Mouse (Mus musculus) adrenal gland, adult 18-20 months (tissue): ENCODE measurements at regions not wholly inside any gene's neighbourhood (a gene's known extent, or its start where the extent isn't known, plus 50 kb on each side); places are given as distances from the start of the nearest gene placed in this dataset.

Experiments used
- DNase-seq, 2 experiments: peaks; one replicate each; pipeline ENCODE4 v3.0.0; 2021 to 2022; ENCODE audit warnings: low spot score in 2 of 2

DNA sequence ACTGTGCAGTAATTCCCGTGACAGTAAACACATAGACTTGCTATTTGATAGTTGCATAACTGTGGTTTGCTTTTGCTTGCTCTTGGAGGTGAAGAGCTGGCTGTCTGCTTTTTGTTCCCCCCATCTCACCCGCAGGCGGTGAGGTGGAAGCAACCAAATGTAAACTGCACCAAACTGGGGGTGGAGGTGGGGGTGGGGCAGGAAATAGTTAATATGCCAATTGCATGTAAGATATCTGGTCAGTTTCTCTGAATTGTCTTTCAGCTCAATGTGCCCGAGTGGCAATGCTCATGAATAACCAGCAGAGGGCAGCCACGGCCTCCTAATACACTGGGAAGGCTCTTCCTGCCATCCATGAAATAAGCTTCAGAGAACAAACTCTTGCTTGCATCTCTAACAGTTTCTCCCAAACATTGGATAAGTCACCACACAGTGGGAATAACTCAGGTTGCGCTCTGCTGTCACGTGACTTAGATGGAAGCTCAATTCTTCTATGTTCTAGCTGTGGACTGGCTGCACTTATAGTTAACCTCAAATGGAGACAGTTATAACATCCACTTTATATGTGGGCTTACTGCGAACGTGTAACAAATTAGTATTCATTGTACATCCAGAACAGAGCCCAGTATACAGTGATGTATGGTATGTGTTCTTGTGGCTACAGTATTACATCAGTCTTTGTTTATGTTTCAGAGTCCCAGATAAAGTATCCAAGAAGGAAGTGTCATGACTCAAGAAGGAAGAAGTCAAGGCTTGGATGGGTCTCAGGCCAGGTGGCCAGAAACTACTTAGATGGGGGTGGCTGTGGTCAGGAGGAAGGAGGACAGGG is 62.0 kb upstream of the Egflam start:
- DNase-seq = peak; percentile 58 to 63

- no peak for DNase-seq
Measured at GRCm38 (mm10) chr15:7462549-7462948, 64.4 kb upstream of the Egflam start.

DNA sequence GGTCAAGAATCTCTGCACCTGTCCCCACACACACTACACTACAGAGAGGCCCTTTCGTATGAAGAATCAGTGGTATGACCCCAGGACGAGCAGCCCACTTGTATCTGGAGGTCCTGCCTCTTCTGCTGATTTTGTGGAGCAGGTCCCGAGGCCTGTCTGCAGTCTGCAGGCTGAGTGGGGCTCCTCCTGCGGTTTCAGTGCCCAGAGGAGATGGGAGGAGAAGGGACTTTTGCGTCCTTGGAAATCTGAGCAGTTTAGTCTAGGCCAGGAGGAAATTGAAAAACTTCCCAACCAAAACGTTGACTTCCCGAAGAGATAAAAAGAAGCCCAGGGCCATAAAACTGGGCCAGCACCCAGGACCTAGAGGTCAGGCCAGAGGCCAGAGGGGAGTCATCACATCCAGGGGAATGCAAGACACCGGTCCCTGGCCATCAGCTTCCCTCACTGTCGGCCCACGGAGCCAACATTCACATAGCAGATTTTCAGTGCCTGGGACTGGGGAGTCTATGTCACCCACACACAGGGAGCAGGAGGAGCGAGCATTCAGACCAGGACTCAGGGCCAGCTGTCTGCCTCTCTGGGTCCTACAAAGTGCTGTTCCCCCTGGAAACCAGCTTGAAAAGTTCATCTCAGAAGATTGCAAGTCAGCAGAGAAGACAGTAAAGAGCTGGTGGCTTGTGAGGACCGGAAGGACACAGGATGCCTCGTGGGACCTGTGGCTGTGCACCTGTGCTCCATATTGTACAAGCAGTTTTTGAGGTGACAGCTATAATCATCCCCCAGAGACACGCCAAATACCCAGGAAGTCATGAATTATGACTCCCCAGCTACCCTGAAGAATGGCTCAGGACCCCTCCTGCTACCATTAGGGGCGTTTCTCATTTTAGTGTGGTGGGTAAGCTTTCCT is 65.5 kb upstream of the Egflam start:
- no peak for DNase-seq

DNA sequence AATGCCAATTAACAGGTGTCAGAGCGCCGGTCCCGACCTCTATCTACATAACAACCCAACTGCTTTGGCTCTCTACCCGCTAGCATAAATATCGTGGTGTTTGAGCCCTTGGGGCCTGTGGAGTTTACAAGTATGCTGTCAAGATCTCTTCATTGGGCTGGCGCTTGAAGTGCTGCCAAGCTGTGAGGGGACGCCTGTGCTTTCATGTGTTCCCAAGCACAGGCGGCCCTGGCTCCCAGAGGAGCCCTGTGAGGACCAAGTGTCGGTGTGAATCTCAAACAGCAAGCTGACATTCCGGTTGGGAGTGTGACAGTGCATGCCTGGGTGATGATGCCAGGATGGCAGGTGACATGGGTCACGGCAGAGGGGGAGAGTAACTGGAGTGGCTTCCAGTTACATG is 82.0 kb upstream of the Egflam start:
- DNase-seq = no peak

- DNase-seq = no peak
Measured at GRCm38 (mm10) chr15:7480792-7481210, 82.6 kb upstream of the Egflam start.

- no peak for DNase-seq
Measured at GRCm38 (mm10) chr15:7483686-7484085, 85.5 kb upstream of the Egflam start.

DNA sequence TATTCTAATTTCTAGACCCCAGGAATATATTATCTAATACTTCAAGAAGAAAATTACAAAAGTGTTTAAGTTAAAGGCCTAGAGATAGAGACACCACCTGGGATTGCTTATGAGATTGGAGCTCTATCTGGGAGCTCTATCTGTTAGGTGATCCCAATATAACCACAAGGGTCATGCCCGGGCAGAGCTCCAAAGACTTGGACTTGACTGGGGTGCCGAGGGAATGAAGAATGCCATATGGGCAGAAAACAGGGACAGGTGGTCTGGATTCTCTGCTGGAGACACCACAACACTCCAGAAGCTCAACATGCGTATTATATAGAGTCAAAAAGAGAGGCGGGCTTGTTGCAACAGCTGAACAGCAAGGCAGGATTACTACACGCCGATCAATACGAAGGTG is 92.9 kb upstream of the Egflam start:
- DNase-seq = no peak

GRCm38 (mm10) chr15:7493126-7493669 is 95.0 kb upstream of the Egflam start:
- DNase-seq = no peak

- DNase-seq = no peak
Measured at GRCm38 (mm10) chr15:7497852-7498251, 99.7 kb upstream of the Egflam start.

- DNase-seq = no peak
Measured at GRCm38 (mm10) chr15:7508535-7508934, 110.3 kb upstream of the Egflam start.

GRCm38 (mm10) chr15:7514743-7515273 is 116.6 kb upstream of the Egflam start:
- DNase-seq = no peak

DNA sequence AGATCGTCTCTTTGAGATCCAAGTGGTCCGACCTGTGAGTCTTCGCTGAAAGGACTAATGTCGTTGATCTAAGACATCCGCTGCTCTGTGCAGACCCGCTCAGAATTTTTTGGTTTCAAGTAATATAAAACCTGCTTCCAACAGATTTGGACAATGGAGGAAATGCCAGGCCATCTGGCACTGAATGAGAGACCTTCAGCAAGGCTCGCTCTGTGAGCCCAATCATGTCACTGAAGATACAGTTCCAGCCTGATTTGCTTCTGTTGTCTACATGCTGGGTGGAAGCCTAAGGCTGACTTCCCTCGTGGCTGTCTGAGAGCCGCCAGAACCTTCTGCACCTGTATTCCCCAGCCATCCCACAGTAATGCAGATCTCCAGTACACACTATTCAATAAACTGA is 123.4 kb upstream of the Egflam start:
- no peak for DNase-seq

- DNase-seq = no peak
Measured at GRCm38 (mm10) chr15:7522902-7523786, 124.9 kb upstream of the Egflam start.

- no peak for DNase-seq
Measured at GRCm38 (mm10) chr15:7530959-7531588, 132.9 kb upstream of the Egflam start.

DNA sequence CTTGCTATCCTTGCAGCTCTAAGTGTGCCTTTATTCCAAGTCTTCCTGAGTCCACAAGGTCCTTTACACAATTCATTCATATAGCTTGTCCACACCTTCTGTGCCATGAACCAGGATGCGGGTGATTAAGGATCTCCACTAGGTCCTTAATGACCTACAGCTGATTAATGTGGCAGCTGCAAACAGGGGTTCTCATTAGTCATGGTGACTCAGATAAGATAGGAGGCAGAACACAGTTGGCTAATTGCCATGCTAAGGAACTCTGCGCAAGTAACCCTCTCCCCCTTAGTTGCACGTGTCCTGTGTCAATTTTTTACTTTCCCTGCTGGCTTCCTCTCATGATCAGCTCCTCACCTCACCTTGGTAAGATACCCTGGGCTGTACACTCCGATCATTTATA is 139.7 kb upstream of the Egflam start:
- DNase-seq = no peak

GRCm38 (mm10) chr15:7553190-7553895 is 155.1 kb upstream of the Egflam start:
- DNase-seq = no peak

DNA sequence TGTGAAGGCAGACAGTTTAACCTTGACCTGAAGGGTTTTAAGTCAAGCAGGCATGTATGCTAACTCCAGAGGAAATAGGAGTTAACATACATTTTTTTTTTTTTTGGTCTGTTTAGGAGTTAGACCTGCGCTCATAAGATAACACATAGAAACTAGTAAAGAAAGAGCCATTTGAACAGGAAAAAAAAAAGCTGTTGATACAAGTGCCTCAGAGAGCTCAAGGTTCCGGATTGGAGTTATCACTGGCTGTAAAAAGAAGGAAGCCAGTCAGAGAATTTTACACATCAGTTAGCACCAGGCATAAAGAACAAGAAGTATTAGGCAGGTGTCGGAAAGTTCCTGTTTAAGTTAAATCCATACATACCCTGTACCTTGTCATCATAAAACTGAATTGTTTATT is 156.2 kb upstream of the Egflam start:
- DNase-seq = no peak

DNA sequence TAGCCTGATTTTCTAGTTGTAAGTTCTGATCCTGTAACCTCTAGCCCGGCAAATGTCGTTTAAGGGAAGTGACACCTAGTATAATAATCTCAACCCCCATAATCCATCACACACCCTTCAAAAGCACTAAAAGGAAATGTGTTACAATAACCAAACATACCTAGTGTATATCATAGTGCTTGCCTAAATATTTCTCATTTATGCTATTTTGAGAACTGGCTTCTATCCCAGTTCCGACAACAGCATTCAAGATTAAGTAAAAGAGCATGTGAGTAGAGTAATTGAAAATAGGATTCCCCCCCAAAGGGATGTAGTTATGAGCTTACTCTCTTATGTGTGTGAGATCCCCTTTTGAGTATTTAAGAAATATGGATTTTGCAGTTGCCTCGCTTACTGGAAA is 165.1 kb upstream of the Egflam start:
- no peak for DNase-seq

DNA sequence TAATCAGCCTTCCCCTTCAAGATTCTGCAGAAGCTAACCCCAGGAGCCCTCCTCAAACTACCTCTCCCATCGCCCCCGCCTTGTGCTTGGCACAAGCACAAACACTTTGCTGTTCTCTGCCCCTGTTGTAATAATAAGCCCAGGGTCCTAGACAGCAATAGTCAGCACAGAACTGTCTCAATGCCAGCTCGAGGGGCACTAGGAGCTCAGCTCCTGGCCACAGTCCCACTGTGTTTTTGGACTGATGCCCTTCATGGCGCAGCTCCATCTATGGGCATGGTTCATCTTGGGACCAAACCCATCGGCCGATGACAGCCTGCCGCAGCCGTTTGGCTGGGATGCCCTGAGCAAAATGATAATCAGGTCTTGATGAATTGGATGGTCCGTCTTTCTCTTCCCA is 165.5 kb upstream of the Egflam start:
- peak in 1 of 2 experiments; percentile 45 for DNase-seq
